Mouse (Mus musculus) MEL (cell line): ENCODE data around the gene Pacs1. TPM values are rescaled to one million over a fixed set of nuclear protein-coding genes. Genes with fewer than 3 reads are reported as not detected.

ENCODE experiments used
- DNase-seq: peaks from one replicate; pipeline ENCODE4 v3.0.0; 2011; ENCODE audit warnings: low read depth, low spot score
- H3K27ac ChIP-seq: 2 replicates; pipeline ENCODE4 v1.5.1; 2012; ENCODE audit warnings: low read depth, mild to moderate bottlenecking, control low read depth, low read length, moderate library complexity; ENCODE audit not compliant: control insufficient read depth
- H3K27me3 ChIP-seq, 2 experiments: fragments of 150-350 bp in 1 of 2; sonication (generic) in 1 of 2; 2 replicates each; pipeline ENCODE4 v1.6.1; 2012; ENCODE audit warnings: low read length in 2 of 2, mild to moderate bottlenecking in 2 of 2, improper control_type of control experiment in 1 of 2, moderate library complexity in 1 of 2; ENCODE audit not compliant: insufficient read depth in 2 of 2, control insufficient read depth in 1 of 2
- H3K36me3 ChIP-seq, 2 experiments: 2 replicates each; pipeline ENCODE4 v1.6.1; 2012 to 2014; ENCODE audit warnings: low read length in 2 of 2, improper control_type of control experiment in 1 of 2, inconsistent platforms in 1 of 2, mild to moderate bottlenecking in 1 of 2; ENCODE audit not compliant: insufficient read depth in 2 of 2, control insufficient read depth in 1 of 2
- H3K4me1 ChIP-seq, 2 experiments: fragments of 150-350 bp in 1 of 2; sonication (generic) in 1 of 2; 2 replicates each; pipeline ENCODE4 v1.6.1; 2012; ENCODE audit warnings: low read length in 2 of 2, improper control_type of control experiment in 1 of 2, mild to moderate bottlenecking in 1 of 2; ENCODE audit not compliant: insufficient read depth in 2 of 2, control insufficient read depth in 1 of 2
- H3K4me3 ChIP-seq, 2 experiments: fragments of 150-350 bp in 1 of 2; sonication (generic) in 1 of 2; 2 replicates each; pipeline ENCODE4 v1.5.1; 2012; ENCODE audit warnings: low read depth in 2 of 2, low read length in 2 of 2, mild to moderate bottlenecking in 2 of 2, moderate library complexity in 2 of 2, control low read depth in 1 of 2, improper control_type of control experiment in 1 of 2; ENCODE audit not compliant: control insufficient read depth in 1 of 2, insufficient read depth in 1 of 2
- H3K79me2 ChIP-seq: 2 replicates; pipeline ENCODE4 v1.6.1; 2012; ENCODE audit warnings: mild to moderate bottlenecking, low read length, moderate library complexity; ENCODE audit not compliant: control insufficient read depth, poor library complexity, insufficient read depth
- H3K9ac ChIP-seq: 2 replicates; pipeline ENCODE4 v1.6.1; 2012; ENCODE audit warnings: low read depth, mild to moderate bottlenecking, control low read depth, low read length, moderate library complexity; ENCODE audit not compliant: control insufficient read depth, poor library complexity, severe bottlenecking
- H3K9me3 ChIP-seq: fragments of 150-350 bp; sonication (generic); replicated peaks from 2 replicates; pipeline ENCODE4 v1.6.1; 2012; ENCODE audit warnings: mild to moderate bottlenecking, low read length, improper control_type of control experiment, moderate library complexity; ENCODE audit not compliant: insufficient read depth
- CHD1 ChIP-seq: IDR thresholded peaks from 2 replicates; pipeline ENCODE4 v1.6.1; 2012; ENCODE audit warnings: low read depth, mild to moderate bottlenecking, inconsistent platforms, low read length, improper control_type of control experiment
- EP300 ChIP-seq, 2 experiments: IDR thresholded peaks; 2 replicates each; pipeline ENCODE4 v1.6.1; 2011; ENCODE audit warnings: improper control_type of control experiment in 2 of 2, low read length in 2 of 2, low read depth in 1 of 2, mild to moderate bottlenecking in 1 of 2
- ETS1 ChIP-seq: IDR thresholded peaks from 2 replicates; pipeline ENCODE4 v1.6.1; 2012; ENCODE audit warnings: low read depth, mild to moderate bottlenecking, inconsistent platforms, low read length, improper control_type of control experiment, moderate library complexity
- GABPA ChIP-seq: IDR thresholded peaks from 2 replicates; pipeline ENCODE4 v1.6.1; 2012; ENCODE audit warnings: low read depth, mild to moderate bottlenecking, inconsistent platforms, low read length, improper control_type of control experiment, moderate library complexity
- HCFC1 ChIP-seq: IDR thresholded peaks from 2 replicates; pipeline ENCODE4 v1.6.1; 2012; ENCODE audit warnings: low read depth, mild to moderate bottlenecking, inconsistent platforms, low read length, improper control_type of control experiment, moderate library complexity
- MAFK ChIP-seq: IDR thresholded peaks from 2 replicates; pipeline ENCODE4 v1.6.1; 2011; ENCODE audit warnings: low read depth, mild to moderate bottlenecking, low read length, improper control_type of control experiment, borderline replicate concordance
- MAX ChIP-seq: IDR thresholded peaks from 2 replicates; pipeline ENCODE4 v1.6.1; 2011; ENCODE audit warnings: low read length, improper control_type of control experiment
- MEF2A ChIP-seq: IDR thresholded peaks from 2 replicates; pipeline ENCODE4 v1.6.1; 2014; ENCODE audit warnings: low read depth, mild to moderate bottlenecking, inconsistent platforms, low read length, improper control_type of control experiment; ENCODE audit not compliant: poor library complexity, insufficient replicate concordance, severe bottlenecking; ENCODE audit errors: extremely low read depth
- MXI1 ChIP-seq: IDR thresholded peaks from 2 replicates; pipeline ENCODE4 v1.6.1; 2011; ENCODE audit warnings: mild to moderate bottlenecking, low read depth, low read length, improper control_type of control experiment
- NELFE ChIP-seq: IDR thresholded peaks from 2 replicates; pipeline ENCODE4 v1.6.1; 2011; ENCODE audit warnings: low read depth, low read length, improper control_type of control experiment
- NRF1 ChIP-seq: IDR thresholded peaks from 2 replicates; pipeline ENCODE4 v1.6.1; 2014; ENCODE audit warnings: low read depth, mild to moderate bottlenecking, inconsistent platforms, low read length, improper control_type of control experiment, moderate library complexity; ENCODE audit not compliant: poor library complexity, insufficient read depth, severe bottlenecking
- POLR2A ChIP-seq, 2 experiments: IDR thresholded peaks; 2 replicates each; pipeline ENCODE4 v1.6.1; 2011 to 2012; ENCODE audit warnings: low read length in 2 of 2, mild to moderate bottlenecking in 2 of 2, control low read depth in 1 of 2, improper control_type of control experiment in 1 of 2, low read depth in 1 of 2, moderate library complexity in 1 of 2; ENCODE audit not compliant: control insufficient read depth in 1 of 2, insufficient read depth in 1 of 2, poor library complexity in 1 of 2
- UBTF ChIP-seq: IDR thresholded peaks from 2 replicates; pipeline ENCODE4 v1.6.1; 2012; ENCODE audit warnings: low read depth, mild to moderate bottlenecking, inconsistent platforms, low read length, improper control_type of control experiment, moderate library complexity, borderline replicate concordance; ENCODE audit not compliant: insufficient read depth
- USF1 ChIP-seq: IDR thresholded peaks from 2 replicates; pipeline ENCODE4 v1.6.1; 2014; ENCODE audit warnings: low read depth, mild to moderate bottlenecking, inconsistent platforms, low read length, improper control_type of control experiment, moderate library complexity
- USF2 ChIP-seq, 2 experiments: IDR thresholded peaks; 2 replicates each; pipeline ENCODE4 v1.6.1; 2011 to 2012; ENCODE audit warnings: improper control_type of control experiment in 2 of 2, low read length in 2 of 2, borderline replicate concordance in 1 of 2, inconsistent platforms in 1 of 2, low read depth in 1 of 2, mild to moderate bottlenecking in 1 of 2; ENCODE audit not compliant: insufficient read depth in 1 of 2
- ZC3H11A ChIP-seq: IDR thresholded peaks from 2 replicates; pipeline ENCODE4 v1.6.1; 2012; ENCODE audit warnings: low read depth, mild to moderate bottlenecking, inconsistent platforms, low read length, improper control_type of control experiment
- ZKSCAN1 ChIP-seq: IDR thresholded peaks from 2 replicates; pipeline ENCODE4 v1.6.1; 2012; ENCODE audit warnings: low read depth, mild to moderate bottlenecking, inconsistent platforms, low read length, improper control_type of control experiment, moderate library complexity
- polyA plus RNA-seq, 2 experiments: library from polyadenylated mRNA; stranded (reverse) in 1 of 2; unstranded in 1 of 2; fragments of >175 nt in 1 of 2; fragments of >200 nt in 1 of 2; gene quantifications; 2 replicates each; pipeline versions ENCODE4 v1.2.1 to v1.2.4; 2012; ENCODE audit warnings: low replicate concordance in 2 of 2, low read depth in 1 of 2; ENCODE audit not compliant: insufficient read length in 2 of 2, insufficient read depth in 1 of 2, missing spikeins in 1 of 2
- total RNA-seq: library from RNA; depleted of rRNA; stranded (reverse); fragments of 300-350 nt; gene quantifications from 2 replicates; pipeline ENCODE4 v1.2.3, GENCODE M21; 2012

The Pacs1 gene
- total and polyA plus RNA-seq, 3 experiments, result 5.7 to 19.9 TPM; not detected in 1

- peaks cover 22% of the 10 kb centered on the region for H3K79me2 ChIP-seq
- TF ChIP-seq NELFE, result no peak
- no peak for TF ChIP-seq ETS1
- TF ChIP-seq ZC3H11A, result no peak
- TF ChIP-seq USF2 (IDR thresholded peaks at IDR 0.05; ENCODE audit: borderline replicate concordance in 1 of 2, insufficient read depth in 1 of 2, low read depth in 1 of 2, low read length in 2 of 2), result no peak
- no peak for TF ChIP-seq USF1
- TF ChIP-seq HCFC1, result no peak
- no peak for TF ChIP-seq MAFK
- no peak for TF ChIP-seq ZKSCAN1
- TF ChIP-seq NRF1, result no peak
- no peak for TF ChIP-seq UBTF
- no peak for TF ChIP-seq GABPA
- H3K36me3 ChIP-seq, result peaks cover 10 to 24% of the 10 kb centered on the region in 2 experiments
- H3K27ac ChIP-seq, result no peak overlapping the region
- no peaks in the 10 kb centered on the region for H3K9me3 ChIP-seq
- no peak for DNase-seq
- peak overlapping the region in 1 of 2 experiments; percentile 77; a peak in 2 of 4 replicates for H3K4me3 ChIP-seq
- no peaks in the 10 kb centered on the region for H3K27me3 ChIP-seq
- no peak overlapping the region; the same call in 1 of the 2 replicates for H3K9ac ChIP-seq
- H3K4me1 ChIP-seq, result peaks cover 5 to 12% of the 10 kb centered on the region in 2 experiments
Observed at GRCm38 (mm10) chr19:5296630-5297029, 23.7 kb upstream of the Pacs1 start.

- TF ChIP-seq MEF2A (no peak), MAX (0 out of 2 replicates have a peak, but pooled peaks have one; percentile 21), CHD1 (0 out of 2 replicates have a peak, but pooled peaks have one; percentile 58), POLR2A (IDR thresholded peaks at IDR 0.05; ENCODE audit: control insufficient read depth in 1 of 2, insufficient read depth in 1 of 2, low read depth in 1 of 2, low read length in 2 of 2, poor library complexity in 1 of 2) (peak in 1 of 2 experiments; percentile 8; a peak in 1 of 4 replicates), MXI1 (peak; percentile 20; the same call in 1 of the 2 replicates), EP300 (IDR thresholded peaks at IDR 0.05; ENCODE audit: low read depth in 1 of 2, low read length in 2 of 2) (no peak)
- TF ChIP-seq, all 39 proteins: peak for 4
- H3K4me1 ChIP-seq, result peaks cover 5 to 12% of the 10 kb centered on the region in 2 experiments
- H3K9me3 ChIP-seq, result no peaks in the 10 kb centered on the region
- H3K27me3 ChIP-seq, result no peaks in the 10 kb centered on the region
- peak overlapping the region; percentile 94 for H3K9ac ChIP-seq
- no peak for DNase-seq
- peaks cover 16 to 24% of the 10 kb centered on the region in 2 experiments for H3K36me3 ChIP-seq
- peak overlapping the region; percentile 77 to 88 for H3K4me3 ChIP-seq
- H3K79me2 ChIP-seq, result peaks cover 22% of the 10 kb centered on the region
- peak overlapping the region; percentile 94 for H3K27ac ChIP-seq
Observed at GRCm38 (mm10) chr19:5295736-5296075, 22.8 kb upstream of the Pacs1 start.
